Mouse (Mus musculus) adrenal gland, adult 2 months (tissue): ENCODE measurements around the gene Galk1. TPM values are rescaled to one million over a fixed set of nuclear protein-coding genes. Genes with fewer than 3 reads are reported as not detected.

ENCODE experiments used
- DNase-seq: peaks from one replicate; pipeline ENCODE4 v3.0.0; 2021
- long read RNA-seq: library from polyadenylated mRNA; stranded (forward); transcript quantifications from one replicate; pipeline ENCODE4 v2.0.0, GENCODE M21; 2021
- polyA plus RNA-seq: library from polyadenylated mRNA; depleted of rRNA; stranded (reverse); fragments of >200 nt; gene quantifications from 2 replicates; pipeline ENCODE4 v1.2.3, GENCODE M21; 2012; rRNA removed
- total RNA-seq, 2 experiments: library from RNA; stranded (reverse); gene quantifications; 2 replicates each; pipeline ENCODE4 v1.2.3; 2021

Gene Galk1
- 10 to 100 TPM; 30.6 to 45.6 TPM for total RNA-seq
- polyA plus RNA-seq, result 68.6 and 71.3 TPM in 2 replicates
- long read RNA-seq, transcript Galk1-201 (8 exons, 1,406 nt), result major isoform, 57 of 71 reads
- long read RNA-seq, partial matches to known transcripts, result 9 of 71 reads
- long read RNA-seq, other reads (novel, unspliced or antisense), result 5 of 71 reads

DNA sequence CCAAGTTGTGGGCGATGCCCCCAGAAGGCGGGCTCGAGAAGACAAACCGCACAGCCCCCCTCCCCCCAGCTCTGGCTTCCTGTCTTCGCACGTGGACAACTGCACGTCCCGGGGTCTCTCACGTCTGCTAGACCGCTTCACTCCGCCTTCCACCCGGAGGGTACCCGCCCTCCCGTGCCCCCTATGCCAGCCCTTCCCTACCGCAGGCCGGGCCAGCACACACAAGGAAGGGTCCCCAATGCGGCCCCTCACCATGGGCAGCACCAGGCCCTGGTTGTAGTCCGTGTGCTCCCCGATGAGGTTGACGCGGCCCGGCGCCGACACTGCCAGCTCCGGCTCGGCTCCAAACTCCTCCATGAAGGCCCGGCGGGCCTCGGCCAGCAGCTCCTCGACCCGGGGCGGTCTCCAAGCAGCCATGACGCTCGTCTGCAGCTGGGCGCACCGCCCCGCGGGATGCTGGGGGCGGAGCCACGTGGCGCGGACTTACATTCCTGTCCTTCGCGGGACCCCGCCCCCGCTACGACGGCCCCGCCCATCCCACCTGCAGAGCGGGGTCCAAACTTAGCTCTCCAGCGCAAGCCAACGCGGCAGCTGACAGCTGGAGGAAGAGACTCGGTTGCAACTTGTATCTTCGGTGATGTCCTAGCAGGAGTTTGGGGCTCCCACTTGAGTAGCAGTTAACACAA, at the start of gene Galk1:
TSS of gene Galk1 (minus strand) at position 458 of the 686 bp plus-strand sequence.
- DNase-seq, result peak; percentile 94

DNA sequence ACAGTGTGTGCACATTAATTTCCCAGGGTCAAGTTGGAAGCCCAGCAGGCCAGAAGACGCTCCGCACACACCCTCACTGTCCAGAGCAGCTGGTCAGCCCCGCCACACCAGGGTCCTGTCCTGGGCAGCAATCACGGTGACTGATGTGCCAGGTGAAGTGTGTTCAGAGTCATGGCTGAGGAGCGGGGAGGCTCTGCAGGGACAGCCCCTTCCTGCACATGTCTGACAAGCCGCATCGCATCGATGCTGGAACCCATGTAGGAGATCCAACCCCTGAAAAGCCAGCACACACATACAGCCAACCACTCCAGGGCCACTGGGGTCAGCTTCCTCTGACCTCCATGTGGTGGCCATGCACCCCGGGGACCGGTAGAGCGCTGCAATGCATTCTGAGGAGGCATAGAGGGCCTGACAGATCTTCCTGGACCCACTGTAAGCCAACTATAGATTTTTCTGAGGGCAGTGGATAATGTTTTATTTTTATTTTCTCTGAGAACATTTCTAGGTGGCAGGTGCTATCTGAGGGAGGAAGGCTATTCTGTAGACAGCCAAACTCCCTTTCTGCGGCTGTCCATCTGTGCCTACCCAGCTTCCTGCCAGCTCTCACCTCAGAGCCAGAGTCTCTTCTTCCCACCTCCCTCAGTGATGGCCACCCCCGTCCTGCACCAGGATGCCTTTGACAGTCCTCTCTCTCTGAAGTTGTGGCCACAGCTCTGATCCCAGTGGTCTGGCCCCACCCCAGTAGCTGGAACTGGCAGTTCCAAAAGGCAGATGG, 49.3 kb upstream of the Galk1 start:
- no peak for DNase-seq

DNA sequence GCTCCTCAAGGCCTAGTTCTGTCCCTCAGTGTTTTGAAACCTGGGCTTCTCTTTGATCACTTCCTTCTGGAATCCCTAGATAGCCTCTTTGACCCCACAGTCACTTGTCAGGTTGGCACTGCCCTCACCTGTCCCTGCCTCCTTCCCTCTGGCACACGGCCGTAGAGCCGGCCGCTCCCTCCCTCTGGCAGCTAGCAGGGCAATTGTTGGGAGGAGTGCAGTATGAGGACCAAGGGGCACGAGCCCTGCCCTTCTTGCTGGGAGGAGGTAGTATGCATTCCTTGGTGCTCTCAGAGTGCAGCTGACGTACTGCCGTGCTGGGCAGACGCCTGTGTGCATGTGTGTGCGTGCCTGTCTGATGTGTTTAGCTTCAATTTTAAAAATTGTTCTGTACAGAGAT, 48.1 kb upstream of the Galk1 start:
- DNase-seq, result no peak

DNA sequence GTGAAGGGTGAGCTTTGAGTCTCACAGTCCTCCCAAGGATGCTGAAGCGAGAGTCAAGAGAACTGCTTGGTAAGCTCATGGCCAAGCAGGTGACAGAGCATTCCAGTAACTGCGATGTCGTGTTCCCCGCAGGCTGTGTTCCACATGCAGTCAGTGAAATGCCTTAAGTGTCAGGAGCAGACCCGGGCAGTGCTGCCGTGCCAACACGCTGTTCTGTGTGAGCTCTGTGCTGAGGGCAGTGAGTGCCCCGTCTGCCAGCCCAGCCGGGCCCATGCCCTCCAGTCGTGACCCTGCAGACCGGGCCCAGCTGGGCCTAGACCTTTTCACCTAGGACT, 47.1 kb upstream of the Galk1 start:
- DNase-seq, result no peak

DNA sequence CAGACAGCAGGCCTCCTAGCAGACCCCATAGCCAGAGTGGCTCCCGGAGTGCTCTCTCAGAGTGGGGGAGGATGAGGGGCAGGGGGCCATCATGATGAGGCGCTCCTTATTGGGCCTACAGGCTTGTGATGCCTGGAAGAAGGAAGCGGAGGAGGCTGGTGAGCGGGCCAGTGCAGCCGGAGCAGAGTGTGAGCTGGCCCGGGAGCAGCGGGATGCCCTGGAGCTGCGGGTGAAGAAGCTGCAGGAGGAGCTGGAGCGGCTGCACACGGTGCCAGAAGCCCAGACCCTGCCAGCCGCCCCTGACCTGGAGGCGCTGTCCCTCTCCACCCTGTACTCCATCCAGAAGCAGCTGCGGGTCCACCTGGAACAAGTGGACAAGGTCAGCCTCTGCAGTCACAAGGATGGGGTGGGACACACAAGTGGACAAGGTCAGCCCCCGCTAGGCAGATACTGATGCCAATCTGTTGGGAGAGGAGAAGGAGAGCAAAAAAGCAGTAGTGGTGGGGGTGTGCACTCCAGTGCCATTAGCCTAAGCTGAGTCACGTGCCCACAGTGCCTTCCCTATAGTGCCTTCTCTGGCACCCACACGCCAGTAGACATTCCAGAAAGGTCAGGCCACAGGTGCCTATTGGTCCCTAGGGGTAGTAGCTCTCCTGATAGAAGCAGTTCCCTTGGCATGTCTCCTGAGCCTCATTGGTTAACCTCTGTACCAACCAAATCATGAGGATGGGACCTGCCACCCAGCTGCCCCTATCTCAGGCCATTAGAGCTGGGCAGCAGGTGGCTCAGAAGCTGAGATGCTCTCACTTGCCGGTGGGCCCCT, 46.6 kb upstream of the Galk1 start:
- DNase-seq, result no peak

DNA sequence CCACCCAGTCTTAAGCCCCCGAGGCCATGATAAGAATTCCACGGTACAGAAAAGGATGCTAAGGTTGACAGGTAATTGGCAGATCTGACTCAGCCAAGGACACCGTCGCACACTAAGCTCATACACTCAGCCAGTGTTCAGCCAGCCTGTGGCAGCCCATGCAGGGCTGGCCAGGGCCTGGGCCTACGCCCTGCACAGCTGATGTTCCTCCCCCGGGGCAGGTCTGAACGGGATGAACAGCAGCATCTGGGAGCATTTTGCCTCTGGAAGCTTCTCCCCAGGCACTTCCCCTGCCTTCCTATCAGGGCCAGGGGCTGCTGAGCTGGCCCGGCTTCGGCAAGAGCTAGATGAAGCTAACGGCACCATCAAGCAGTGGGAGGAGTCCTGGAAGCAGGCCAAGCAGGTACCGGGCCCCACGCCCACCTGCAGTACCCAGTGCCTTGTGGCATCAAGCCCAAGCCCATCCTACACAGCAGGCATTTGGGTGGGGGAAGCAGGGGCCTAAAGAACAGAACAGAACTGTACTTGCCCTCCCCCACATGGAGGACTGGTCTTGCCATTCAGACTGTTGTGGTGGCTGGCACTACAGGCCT, 45.6 kb upstream of the Galk1 start:
- DNase-seq, result no peak

DNA sequence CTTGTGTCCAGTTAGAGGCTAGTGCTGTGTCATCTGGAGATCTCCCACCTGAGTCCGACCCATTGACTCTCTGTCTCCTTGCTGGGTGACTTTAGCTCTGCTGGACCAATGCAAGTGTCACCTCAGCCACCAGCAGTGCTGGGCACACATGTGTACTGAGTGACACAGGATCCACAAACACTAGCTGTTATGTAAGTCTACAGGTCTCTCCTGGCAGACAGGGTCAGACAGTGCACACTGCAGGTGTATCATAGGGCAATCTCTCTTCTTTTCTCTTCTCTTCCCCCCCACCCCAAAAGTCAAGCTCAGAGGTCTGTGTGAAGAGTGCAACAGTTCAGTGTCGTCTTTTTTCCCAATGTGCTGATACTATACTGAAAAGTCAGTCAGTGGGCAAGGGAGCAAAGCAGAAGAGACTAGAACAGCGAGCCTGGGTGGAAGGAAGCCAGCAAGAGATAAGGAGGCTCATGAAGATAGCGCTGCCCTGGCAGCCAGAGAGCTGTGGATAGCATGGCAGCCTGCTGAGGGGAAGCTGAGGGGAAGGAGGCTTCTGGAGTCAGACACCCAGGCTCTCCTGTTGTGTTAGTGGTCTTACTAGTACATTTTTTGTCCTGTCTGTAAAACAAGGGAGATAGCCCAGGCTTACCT, 44.8 kb upstream of the Galk1 start:
- no peak for DNase-seq

DNA sequence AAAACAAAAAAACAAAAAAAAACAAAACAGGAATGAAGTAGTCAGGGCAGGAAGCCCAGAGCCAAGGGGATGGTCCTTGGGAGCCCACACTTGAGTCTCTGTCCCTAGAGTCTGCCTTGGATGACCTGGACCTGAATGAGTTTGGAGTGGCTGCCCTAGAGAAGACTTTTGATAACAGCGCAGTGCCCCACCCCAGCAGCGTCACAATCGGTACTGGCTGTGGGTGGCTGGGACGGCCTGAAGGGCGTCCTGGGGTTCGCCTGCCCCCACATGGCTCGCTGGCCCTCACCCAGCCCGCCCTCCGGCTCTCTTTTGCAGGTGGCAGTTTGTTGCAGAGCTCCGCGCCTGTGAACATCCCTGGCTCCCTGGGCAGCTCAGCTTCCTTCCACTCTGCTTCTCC, 43.4 kb upstream of the Galk1 start:
- DNase-seq, result no peak

DNA sequence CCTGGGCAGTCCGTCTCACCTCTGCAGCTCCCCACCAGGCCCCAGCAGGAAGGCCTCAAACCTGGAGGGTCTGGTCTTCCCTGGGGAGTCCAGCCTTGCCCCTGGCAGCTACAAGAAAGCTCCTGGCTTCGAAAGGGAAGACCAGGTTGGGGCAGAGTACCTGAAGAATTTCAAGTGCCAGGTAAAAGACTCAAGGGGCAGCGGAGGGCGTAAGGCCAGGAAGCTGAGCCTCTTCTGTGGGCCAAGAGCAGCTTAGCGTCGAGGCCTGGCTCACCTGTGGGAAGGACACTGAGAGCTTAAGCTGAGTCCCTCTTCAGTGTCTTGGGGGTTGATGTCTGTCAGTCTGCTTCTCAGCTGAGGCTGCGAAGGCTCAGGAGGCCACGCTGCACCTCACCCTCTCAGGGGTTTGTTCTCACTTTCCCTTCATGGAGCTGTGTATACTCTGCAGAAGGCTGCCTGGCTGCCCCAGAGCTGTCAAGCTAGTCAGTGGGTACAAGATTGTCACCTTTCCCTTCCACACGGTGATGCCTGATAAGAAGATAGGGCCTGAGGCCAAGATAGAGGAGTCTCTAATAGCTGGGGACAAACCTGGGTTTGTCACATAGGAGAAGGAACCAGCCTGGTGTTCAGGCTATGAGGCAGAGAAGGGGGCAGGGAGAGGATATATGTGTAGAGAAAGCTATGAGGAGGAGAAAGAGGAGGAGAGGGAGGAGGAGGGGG, 41.2 kb upstream of the Galk1 start:
- DNase-seq, result no peak

DNA sequence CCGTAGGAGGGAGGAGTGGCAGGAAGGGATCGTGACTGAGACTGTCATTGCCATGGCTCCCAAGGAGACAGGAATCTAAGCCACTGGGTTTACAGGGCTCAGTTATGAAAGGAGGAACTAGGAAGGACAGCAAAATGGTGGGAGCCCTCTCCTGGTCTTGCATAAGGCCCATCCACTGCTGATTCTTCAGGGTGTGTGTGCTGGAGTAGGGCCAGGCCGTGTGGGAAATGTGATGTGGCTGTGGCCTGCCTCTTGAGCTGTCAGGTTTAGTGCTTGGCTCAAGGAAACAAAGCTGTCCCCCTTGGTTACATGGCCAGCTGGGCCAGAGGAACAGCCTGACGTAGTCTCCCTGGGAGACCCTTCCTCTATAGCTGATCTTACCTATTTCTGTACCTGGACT, 37.7 kb upstream of the Galk1 start:
- DNase-seq, result no peak

DNA sequence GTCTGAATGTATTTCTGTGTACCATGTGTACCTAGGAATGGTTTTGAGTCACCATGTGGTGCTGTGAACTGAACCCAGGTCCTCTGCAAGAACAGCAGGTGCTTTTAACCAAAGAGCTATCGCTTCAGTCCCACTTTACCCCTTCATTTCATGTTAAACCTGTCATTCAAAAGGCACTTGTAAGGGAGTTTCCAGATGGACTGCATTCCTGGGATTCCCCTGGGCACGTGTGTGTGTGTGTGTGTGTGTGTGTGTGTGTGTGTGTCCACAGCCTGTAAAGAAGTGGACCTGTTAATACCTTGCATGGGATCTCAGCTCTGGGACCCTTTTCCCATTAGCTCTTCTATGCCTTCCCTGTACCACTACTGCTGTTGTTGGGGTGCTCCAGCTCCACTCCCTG, 37.1 kb upstream of the Galk1 start:
- no peak for DNase-seq

DNA sequence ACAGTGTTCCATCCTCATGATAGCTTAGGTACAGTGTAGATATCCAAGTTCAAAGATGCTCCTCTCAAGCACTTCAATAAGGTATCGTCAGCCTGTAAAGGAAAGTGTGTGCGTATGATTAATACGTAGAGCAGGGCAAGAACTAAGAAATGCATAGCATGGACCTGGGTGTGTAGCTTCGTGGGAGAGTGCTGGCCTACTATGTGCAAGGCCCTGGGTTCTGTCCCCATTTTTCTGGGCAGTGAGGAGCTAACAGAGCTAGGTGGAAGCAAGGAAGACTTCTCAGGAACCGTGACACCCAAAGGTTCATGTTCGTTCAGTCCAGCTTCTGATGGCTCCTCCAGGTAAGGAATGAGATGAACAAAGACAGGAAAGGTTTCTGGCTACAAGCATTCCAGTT, 32.7 kb upstream of the Galk1 start:
- DNase-seq, result no peak

DNA sequence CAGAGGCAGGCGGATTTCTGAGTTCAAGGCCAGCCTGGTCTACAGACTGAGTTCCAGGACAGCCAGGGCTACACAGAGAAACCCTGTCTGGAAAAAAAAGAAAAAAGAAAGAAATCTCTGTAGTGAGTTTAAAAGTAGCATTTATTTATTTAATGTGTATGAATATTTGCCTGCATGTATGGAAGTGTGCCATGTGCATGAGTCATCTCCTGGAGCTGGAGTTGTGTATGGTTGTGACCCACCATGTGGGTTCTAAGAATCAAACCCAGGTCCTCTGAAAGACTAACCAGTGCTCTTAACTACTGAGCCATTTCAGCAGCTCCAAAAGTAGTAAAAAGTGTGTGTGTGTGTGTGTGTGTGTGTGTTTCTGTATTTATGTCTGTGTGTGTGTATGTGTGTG, 30.8 kb upstream of the Galk1 start:
- no peak for DNase-seq

DNA sequence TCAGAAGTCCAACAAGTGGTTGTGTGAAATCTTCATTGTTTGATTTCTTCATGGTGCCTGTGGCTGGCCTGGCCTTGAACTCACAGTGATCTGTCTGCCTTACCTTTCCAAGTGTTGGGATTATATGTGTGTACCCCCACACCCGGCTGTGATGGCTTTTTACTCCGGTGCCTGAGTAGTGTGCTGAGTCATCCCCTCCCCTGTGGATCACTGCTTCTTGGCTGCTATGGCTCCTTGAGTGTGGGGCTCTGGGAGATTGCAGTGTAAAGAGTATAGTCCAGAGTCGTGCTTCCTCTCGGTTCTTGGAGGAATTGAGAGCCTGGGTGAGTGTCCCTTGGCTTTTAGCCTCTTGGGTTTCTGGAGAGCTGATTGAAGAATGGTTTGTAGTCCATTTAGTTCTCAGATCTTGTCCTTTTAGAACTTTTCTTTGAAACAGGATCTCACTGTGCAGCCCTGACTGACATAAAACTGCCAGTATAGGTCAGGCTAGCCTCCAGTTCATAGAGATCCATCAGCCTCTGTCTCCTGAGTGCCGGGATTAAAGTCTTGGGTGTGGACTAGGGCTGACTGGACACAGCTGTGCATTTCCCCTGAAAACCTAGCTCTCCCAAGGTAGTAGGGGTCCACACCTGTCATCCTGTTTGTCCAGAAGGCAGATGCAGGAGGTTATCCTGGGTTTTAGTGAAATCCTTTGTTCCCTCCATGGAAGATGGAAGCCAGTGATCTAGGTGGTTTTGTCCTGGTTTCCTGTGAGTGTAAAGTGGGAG, 30.0 kb upstream of the Galk1 start:
- no peak for DNase-seq

DNA sequence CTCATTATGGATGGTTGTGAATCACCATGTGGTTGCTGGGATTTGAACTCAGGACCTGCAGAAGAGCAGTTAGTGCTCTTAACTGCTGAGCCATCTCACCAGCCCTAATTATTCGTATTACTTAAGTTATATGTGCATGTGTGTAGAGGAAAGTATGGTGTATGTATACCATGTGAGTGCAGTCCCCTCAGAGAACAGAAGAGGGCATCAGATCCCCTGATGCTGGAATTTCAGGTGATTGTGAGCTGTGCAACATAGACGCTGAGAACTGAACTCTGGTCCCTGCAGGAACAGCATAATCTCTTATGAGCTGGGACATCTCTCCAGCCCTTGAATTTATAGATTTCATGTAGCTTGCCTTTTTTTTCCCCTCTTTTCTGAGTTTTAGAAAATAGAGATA, 29.3 kb upstream of the Galk1 start:
- DNase-seq, result no peak

DNA sequence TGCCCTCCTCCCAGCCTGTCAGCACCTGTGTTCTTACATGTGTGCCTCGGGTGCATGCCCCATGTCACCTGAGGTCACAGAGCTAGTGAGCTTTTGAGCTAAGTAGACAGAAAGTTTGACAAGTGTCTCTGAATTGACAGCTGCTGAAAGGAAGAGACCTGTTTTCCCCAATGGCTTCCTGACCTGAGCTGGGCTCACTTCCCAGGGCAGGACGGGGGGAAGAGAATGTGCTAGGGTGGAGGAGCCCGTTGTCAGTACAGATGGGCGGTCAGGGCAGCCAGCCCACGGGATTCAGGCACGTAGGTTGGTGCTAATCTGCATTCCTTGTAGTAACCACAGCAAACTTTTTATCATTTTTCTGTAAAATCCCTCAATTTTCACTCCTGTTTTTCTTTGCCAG, 28.1 kb upstream of the Galk1 start:
- DNase-seq, result no peak

DNA sequence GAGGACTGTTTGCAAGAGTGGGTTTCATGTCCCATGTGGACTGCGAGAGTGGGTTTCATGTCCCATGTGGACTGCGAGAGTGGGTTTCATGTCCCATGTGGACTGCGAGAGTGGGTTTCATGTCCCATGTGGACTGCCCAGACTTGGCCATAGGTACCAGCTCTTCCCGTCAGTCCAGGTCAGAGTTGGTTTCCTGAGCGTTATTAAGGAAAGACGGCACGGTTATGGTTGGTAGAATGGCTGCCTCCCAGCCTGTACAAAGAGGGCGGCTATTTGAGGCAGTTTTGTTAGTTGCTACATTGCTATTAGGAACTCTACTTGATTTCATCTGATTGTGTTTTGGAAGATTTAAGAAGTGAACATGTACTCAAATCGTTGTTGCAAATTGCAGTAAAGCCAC, 25.3 kb upstream of the Galk1 start:
- no peak for DNase-seq

DNA sequence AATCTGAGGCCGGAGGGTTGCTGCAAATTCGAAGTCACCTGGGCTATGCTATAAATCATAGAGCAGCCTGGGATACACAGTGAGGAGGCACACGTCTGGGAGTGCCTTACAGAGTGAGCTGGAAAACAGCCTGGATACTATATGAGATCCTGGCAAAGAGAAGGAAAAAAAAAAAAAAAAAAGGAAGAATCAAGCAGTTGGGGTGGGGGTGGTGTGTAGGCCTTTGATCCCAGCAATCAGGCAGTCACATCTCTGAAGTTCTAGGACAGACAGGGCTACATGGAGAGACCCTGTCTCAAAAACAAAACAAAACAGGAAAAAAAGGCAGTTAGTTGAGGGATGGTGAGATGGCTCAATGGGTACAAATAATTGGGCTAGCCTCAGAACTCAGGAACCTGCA, 24.2 kb upstream of the Galk1 start:
- no peak for DNase-seq

DNA sequence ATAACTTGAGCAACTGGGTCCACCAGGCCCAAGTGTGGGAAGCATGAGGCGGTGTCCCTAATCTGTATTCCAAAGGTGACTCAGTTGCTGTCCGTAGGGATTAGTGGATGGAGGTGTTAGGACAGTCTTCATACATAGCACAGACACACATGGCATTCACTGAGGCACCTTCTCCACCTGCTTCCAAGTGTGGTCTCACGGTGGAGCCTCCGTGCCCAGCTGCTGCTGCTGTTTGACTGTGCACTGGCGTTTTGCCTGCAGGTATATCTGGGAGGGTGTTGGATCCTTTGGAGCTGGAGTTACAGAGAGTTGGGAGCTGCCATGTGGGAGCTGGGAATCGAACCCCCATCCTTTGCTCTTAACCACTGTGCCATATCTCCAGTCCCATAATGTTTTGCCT, 22.1 kb upstream of the Galk1 start:
- DNase-seq, result no peak
